Mouse (Mus musculus): ENCODE measurements at regions not wholly inside any gene's neighbourhood (a gene's known extent, or its start where the extent isn't known, plus 50 kb on each side); places are given as distances from the start of the nearest gene placed in this dataset.
A peak's percentile ranks its signal among the peaks of the same experiment; 100 is the strongest.

- DNase-seq (ENCODE audit: low read depth, low spot score) = no peak
Measured at GRCm38 (mm10) chr8:10825981-10826380, 182.3 kb downstream of the Irs2 start.

- no peak for DNase-seq (ENCODE audit: low read depth, low spot score)
Measured at GRCm38 (mm10) chr8:10825192-10825926, 182.9 kb downstream of the Irs2 start.

- DNase-seq (ENCODE audit: low read depth, low spot score) = no peak
Measured at GRCm38 (mm10) chr8:10821901-10822300, 186.4 kb downstream of the Irs2 start.

GRCm38 (mm10) chr8:10814499-10814898 lies 193.8 kb downstream of the Irs2 start:
- no peak for DNase-seq (ENCODE audit: low read depth, low spot score)

GRCm38 (mm10) chr8:10812060-10812670 lies 196.1 kb downstream of the Irs2 start:
- DNase-seq (ENCODE audit: low read depth, low spot score) = no peak

GRCm38 (mm10) chr8:10807040-10807439 lies 201.2 kb downstream of the Irs2 start:
- no peak for DNase-seq (ENCODE audit: low read depth, low spot score)

- DNase-seq (ENCODE audit: low read depth, low spot score) = no peak
Measured at GRCm38 (mm10) chr8:10805405-10806151, 202.7 kb downstream of the Irs2 start.

GRCm38 (mm10) chr8:10804974-10805373 lies 203.3 kb downstream of the Irs2 start:
- DNase-seq (ENCODE audit: low read depth, low spot score) = no peak

- DNase-seq (ENCODE audit: low read depth, low spot score) = no peak
Measured at GRCm38 (mm10) chr8:10802003-10802402, 206.3 kb downstream of the Irs2 start.

- no peak for DNase-seq (ENCODE audit: low read depth, low spot score)
Measured at GRCm38 (mm10) chr8:10801580-10801979, 206.7 kb downstream of the Irs2 start.

- no peak for DNase-seq (ENCODE audit: low read depth, low spot score)
Measured at GRCm38 (mm10) chr8:10798444-10798843, 209.8 kb downstream of the Irs2 start.

- DNase-seq (ENCODE audit: low read depth, low spot score) = peak; percentile 25
Measured at GRCm38 (mm10) chr8:10794367-10795189, 213.7 kb downstream of the Irs2 start.

GRCm38 (mm10) chr8:10793670-10794366 lies 214.4 kb downstream of the Irs2 start:
- DNase-seq (ENCODE audit: low read depth, low spot score) = no peak

GRCm38 (mm10) chr8:10788496-10789200 lies 219.6 kb downstream of the Irs2 start:
- DNase-seq (ENCODE audit: low read depth, low spot score) = no peak

GRCm38 (mm10) chr8:10785801-10786200 lies 222.5 kb downstream of the Irs2 start:
- DNase-seq (ENCODE audit: low read depth, low spot score) = no peak

GRCm38 (mm10) chr8:10785311-10785710 lies 222.9 kb downstream of the Irs2 start:
- no peak for DNase-seq (ENCODE audit: low read depth, low spot score)

GRCm38 (mm10) chr8:10784481-10784880 lies 223.8 kb downstream of the Irs2 start:
- DNase-seq (ENCODE audit: low read depth, low spot score) = no peak

GRCm38 (mm10) chr8:10781860-10782259 lies 226.4 kb downstream of the Irs2 start:
- DNase-seq (ENCODE audit: low read depth, low spot score) = no peak

- no peak for DNase-seq (ENCODE audit: low read depth, low spot score)
Measured at GRCm38 (mm10) chr8:10779636-10780035, 228.6 kb downstream of the Irs2 start.

- no peak for DNase-seq (ENCODE audit: low read depth, low spot score)
Measured at GRCm38 (mm10) chr8:10775202-10776010, 232.9 kb downstream of the Irs2 start.
